Mouse (Mus musculus): Measurements from ENCODE around the gene Gm49378. TPM values are rescaled to one million over a fixed set of nuclear protein-coding genes. Genes with fewer than 3 reads are reported as not detected.
A peak's percentile ranks its signal among the peaks of the same experiment; 100 is the strongest.

Gm49378 gene
- polyA plus RNA-seq, 1 experiment from 2014 or later = 1.8 TPM

GRCm38 (mm10) chr14:55585566-55585960 lies 52.1 kb downstream of the Gm49378 start:
- Histone ChIP-seq H3K27ac (ENCODE audit: low read length) (no peak overlapping the region), H3K4me3 (ENCODE audit: low read length) (peak overlapping the region; percentile 64), H3K27me3 (ENCODE audit: control insufficient read depth, insufficient read depth, low read depth, low read length) (no peaks in the 10 kb centered on the region; the same call in 1 of the 2 replicates), H3K4me1 (replicated peaks; ENCODE audit: control insufficient read depth, insufficient read depth, low read length) (peaks cover 13% of the 10 kb centered on the region), H3K36me3 (ENCODE audit: control insufficient read depth, insufficient read depth, low read length) (peaks cover 9% of the 10 kb centered on the region), H3K9me3 (ENCODE audit: control insufficient read depth, low read length) (no peaks in the 10 kb centered on the region), H3K9ac (ENCODE audit: low read length) (no peak overlapping the region), H3K4me2 (ENCODE audit: low read depth, low read length) (peak overlapping the region; percentile 83)
- ATAC-seq (ENCODE audit: low read depth) = 0 out of 2 replicates have a peak, but pooled peaks have one; percentile 16
- WGBS = 43% methylated on average over 6 of the region's 6 CpGs

DNA sequence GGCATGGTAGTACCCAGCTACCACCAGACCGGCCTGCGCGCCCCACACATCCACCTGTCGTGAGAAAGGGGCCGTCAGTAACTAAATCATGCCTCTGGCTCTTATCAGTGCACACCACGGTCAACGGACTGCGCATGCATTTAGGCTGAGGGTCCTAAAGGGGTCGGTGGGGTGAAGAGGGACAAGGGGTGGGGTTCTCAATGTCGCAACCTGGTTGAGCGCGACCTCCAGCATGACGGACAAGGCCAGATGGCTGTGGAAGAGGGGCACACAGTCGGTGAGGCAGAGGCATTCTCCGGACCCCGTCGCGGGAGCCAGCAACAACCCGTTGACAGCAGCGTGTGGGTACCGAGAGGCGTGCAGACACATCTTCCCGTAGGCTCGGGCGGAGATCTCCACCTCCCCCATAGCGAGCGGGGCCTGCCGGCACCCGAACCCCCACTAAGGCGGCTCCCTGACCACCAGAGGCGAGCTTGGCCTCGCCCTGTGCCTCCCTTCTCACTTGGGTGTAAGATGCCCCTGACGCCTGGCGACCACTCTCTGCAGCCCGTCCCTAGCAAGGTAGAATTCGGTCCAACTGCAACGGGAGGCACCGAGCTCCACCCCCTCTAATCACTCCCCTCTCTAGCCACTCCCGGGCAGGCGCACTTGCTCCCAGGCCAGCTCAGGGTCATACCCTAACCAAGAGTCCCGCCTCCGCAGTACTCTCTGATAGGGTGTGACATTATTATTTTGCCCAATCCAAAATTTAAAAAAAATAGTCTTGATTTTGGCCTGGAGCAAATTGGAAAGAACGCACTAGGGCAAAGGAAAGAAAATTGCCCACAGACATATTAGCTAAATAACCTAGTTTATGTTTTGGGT lies 52.8 kb downstream of the Gm49378 start, which contains the start of gene Emc9:
Emc9 (minus strand) TSS at position 601 of the 864 bp plus-strand sequence.
- Histone ChIP-seq H3K27me3 (ENCODE audit: control insufficient read depth, insufficient read depth, low read depth, low read length) (no peaks in the 10 kb centered on the region; the same call in 1 of the 2 replicates), H3K4me2 (ENCODE audit: low read depth, low read length) (peak within 1 kb of the TSS; percentile 83), H3K27ac (ENCODE audit: low read length) (no peak within 1 kb of the TSS), H3K4me1 (replicated peaks; ENCODE audit: control insufficient read depth, insufficient read depth, low read length) (peaks cover 10% of the 10 kb centered on the region), H3K9me3 (ENCODE audit: control insufficient read depth, low read length) (no peaks in the 10 kb centered on the region), H3K4me3 (ENCODE audit: low read length) (peak within 1 kb of the TSS; percentile 64), H3K9ac (ENCODE audit: low read length) (peak within 1 kb of the TSS; percentile 78), H3K36me3 (ENCODE audit: control insufficient read depth, insufficient read depth, low read length) (peaks cover 11% of the 10 kb centered on the region)
- 4% methylated on average over 42 of the region's 43 CpGs for WGBS
- ATAC-seq (ENCODE audit: low read depth) = peak; percentile 80

- no peaks in the 10 kb centered on the region for H3K9me3 ChIP-seq (ENCODE audit: control insufficient read depth, low read length)
- H3K27me3 ChIP-seq (ENCODE audit: control insufficient read depth, insufficient read depth, low read depth, low read length) = no peaks in the 10 kb centered on the region; the same call in 1 of the 2 replicates
- 31% methylated on average over 5 of the region's 5 CpGs for WGBS
- no peak overlapping the region for H3K27ac ChIP-seq (ENCODE audit: low read length)
- peaks cover 11% of the 10 kb centered on the region for H3K36me3 ChIP-seq (ENCODE audit: control insufficient read depth, insufficient read depth, low read length)
- H3K4me1 ChIP-seq (replicated peaks; ENCODE audit: control insufficient read depth, insufficient read depth, low read length) = peaks cover 7% of the 10 kb centered on the region
- peak overlapping the region; percentile 83 for H3K4me2 ChIP-seq (ENCODE audit: low read depth, low read length)
- H3K4me3 ChIP-seq (ENCODE audit: low read length) = peak overlapping the region; percentile 64
- H3K9ac ChIP-seq (ENCODE audit: low read length) = peak overlapping the region; percentile 78
- no peak for ATAC-seq (ENCODE audit: low read depth)
These were observed 53.4 kb downstream of the Gm49378 start for GRCm38 (mm10) chr14:55584303-55584701.

DNA sequence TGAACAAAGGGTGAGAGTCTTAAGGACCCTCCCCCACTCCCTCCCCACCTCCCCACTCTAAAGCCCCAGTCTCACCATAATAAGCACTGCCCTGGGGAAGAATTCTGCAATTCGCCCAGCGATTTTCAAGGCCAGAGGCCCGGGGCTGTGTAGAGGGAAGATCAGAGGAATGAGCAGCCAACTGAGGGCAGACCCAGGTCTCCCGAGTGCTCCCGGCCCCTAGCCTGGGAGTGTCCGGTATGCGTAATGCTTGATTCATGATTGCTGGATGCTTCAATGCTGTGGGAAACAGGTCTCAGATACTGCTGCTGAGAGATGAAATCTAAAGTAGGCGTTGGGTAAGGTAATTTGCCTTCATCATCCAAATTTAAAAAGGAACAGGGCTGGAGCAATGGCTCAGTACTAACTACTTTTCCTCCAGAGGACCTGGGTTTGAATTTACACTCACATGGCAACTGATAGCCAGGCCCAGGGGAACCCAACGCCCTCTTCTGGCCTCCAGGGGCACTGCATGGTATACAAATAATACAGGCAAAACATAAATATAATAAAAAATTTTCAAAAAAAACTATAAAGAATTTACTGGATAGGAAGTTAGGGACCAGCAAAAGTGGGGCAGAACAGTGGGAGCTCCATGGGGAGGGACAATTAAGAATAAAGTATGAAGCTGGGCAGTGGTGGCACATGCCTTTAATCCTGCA lies 55.6 kb downstream of the Gm49378 start:
- 74% methylated on average over 9 of the region's 9 CpGs for WGBS
- H3K36me3 ChIP-seq (ENCODE audit: control insufficient read depth, insufficient read depth, low read length) = peaks cover 6% of the 10 kb centered on the region; the same call in 1 of the 2 replicates
- H3K9me3 ChIP-seq (ENCODE audit: control insufficient read depth, low read length) = no peaks in the 10 kb centered on the region
- H3K4me1 ChIP-seq (replicated peaks; ENCODE audit: control insufficient read depth, insufficient read depth, low read length) = peaks cover 14% of the 10 kb centered on the region
- no peaks in the 10 kb centered on the region; the same call in 1 of the 2 replicates for H3K27me3 ChIP-seq (ENCODE audit: control insufficient read depth, insufficient read depth, low read depth, low read length)
- H3K27ac ChIP-seq (ENCODE audit: low read length) = no peak overlapping the region
- H3K4me3 ChIP-seq (ENCODE audit: low read length) = no peak overlapping the region
- H3K9ac ChIP-seq (ENCODE audit: low read length) = no peak overlapping the region
- ATAC-seq (ENCODE audit: low read depth) = no peak
- no peak overlapping the region for H3K4me2 ChIP-seq (ENCODE audit: low read depth, low read length)

DNA sequence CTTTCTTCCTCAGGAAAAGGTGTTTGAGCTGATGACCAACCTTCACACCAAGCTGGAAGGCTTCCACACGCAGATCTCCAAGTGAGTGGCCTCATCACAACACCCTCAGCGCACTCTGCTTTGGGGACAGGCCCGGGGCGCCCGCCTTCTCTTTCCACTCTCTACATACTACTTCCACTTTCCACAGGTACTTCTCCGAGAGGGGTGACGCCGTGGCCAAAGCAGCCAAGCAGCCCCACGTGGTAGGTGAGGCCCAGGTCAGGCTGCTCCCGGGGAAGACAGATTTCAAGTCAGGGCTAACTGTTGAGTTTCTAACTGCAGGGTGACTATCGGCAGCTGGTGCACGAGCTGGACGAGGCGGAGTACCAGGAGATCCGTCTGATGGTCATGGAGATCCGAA lies 57.0 kb downstream of the Gm49378 start:
- Histone ChIP-seq H3K9ac (ENCODE audit: low read length) (no peak overlapping the region), H3K4me2 (ENCODE audit: low read depth, low read length) (no peak overlapping the region), H3K36me3 (ENCODE audit: control insufficient read depth, insufficient read depth, low read length) (peaks cover 6% of the 10 kb centered on the region; the same call in 1 of the 2 replicates), H3K27ac (ENCODE audit: low read length) (no peak overlapping the region), H3K9me3 (ENCODE audit: control insufficient read depth, low read length) (no peaks in the 10 kb centered on the region), H3K27me3 (ENCODE audit: control insufficient read depth, insufficient read depth, low read depth, low read length) (no peaks in the 10 kb centered on the region; the same call in 1 of the 2 replicates), H3K4me3 (ENCODE audit: low read length) (no peak overlapping the region), H3K4me1 (replicated peaks; ENCODE audit: control insufficient read depth, insufficient read depth, low read length) (peaks cover 18% of the 10 kb centered on the region)
- WGBS = 90% methylated on average over 16 of the region's 16 CpGs
- ATAC-seq (ENCODE audit: low read depth) = no peak

DNA sequence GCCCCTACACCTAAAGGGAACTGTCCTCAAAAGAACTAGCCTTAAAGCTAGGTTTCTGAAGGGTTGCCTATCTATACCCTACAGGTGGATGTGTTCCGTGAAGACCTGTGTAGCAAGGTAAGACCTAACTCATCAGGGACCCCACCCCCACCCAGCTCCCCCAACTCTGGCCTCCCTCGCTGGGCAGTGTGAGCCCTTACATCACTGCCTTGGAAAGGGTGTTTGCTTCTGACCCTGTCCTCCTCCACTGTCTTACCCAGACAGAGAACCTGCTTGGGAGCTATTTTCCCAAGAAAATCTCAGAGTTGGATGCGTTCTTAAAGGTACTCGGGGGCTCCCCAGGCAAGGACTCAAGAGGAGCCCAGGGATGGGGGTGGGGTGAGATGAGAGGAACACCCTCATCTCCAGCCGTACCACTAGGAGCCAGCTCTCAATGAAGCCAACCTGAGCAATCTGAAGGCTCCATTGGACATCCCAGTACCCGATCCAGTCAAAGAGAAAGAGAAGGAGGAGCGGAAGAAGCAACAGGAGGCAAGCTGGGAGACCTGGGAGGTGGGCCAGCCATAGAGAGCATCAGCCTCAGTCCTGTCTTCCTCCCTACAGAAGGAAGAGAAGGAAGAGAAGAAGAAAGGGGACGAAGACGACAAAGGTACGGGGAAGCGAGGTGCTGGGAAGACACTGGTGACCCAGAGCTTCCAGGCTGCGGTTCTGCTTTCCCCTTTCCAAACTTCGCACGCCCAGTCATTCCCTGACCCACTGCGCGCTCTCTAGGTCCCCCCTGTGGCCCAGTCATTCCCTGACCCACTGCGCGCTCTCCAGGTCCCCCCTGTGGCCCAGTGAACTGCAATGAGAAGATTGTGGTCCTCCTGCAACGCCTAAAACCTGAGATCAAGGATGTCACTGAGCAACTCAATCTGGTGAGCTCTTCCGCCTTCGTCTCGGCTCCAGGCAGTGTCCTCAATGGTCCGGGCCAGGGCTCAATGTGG lies 57.9 kb downstream of the Gm49378 start:
- 83% methylated on average over 23 of the region's 23 CpGs for WGBS
- Histone ChIP-seq H3K4me2 (ENCODE audit: low read depth, low read length) (no peak overlapping the region), H3K4me1 (replicated peaks; ENCODE audit: control insufficient read depth, insufficient read depth, low read length) (peaks cover 16% of the 10 kb centered on the region), H3K9me3 (ENCODE audit: control insufficient read depth, low read length) (no peaks in the 10 kb centered on the region), H3K4me3 (ENCODE audit: low read length) (no peak overlapping the region), H3K27ac (ENCODE audit: low read length) (no peak overlapping the region), H3K36me3 (ENCODE audit: control insufficient read depth, insufficient read depth, low read length) (peaks cover 6% of the 10 kb centered on the region; the same call in 1 of the 2 replicates), H3K9ac (ENCODE audit: low read length) (no peak overlapping the region), H3K27me3 (ENCODE audit: control insufficient read depth, insufficient read depth, low read depth, low read length) (no peaks in the 10 kb centered on the region; the same call in 1 of the 2 replicates)
- no peak for ATAC-seq (ENCODE audit: low read depth)

Other genes starting within 250 kb of the Gm49378 start
- gene Dhrs4, start 159.1 kb downstream of the Gm49378 start, polyA plus RNA-seq (2015; fragmentation: Nextera tagmentation; extraction: Ambion mirVana) = 101 and 106 TPM in 2 replicates
- gene Carmil3, start 147.2 kb downstream of the Gm49378 start, polyA plus RNA-seq (2015; fragmentation: Nextera tagmentation; extraction: Ambion mirVana) = 0.98 and 2.0 TPM in 2 replicates
- gene Cpne6, start 127.5 kb downstream of the Gm49378 start, polyA plus RNA-seq (2015; fragmentation: Nextera tagmentation; extraction: Ambion mirVana) = 0.19 and 0.29 TPM in 2 replicates
- not detected in 2 replicates for gene Nrl, start 112.9 kb downstream of the Gm49378 start, polyA plus RNA-seq (2015; fragmentation: Nextera tagmentation; extraction: Ambion mirVana)
- 65.3 and 69.4 TPM in 2 replicates for gene Pck2, start 97.6 kb downstream of the Gm49378 start, polyA plus RNA-seq (2015; fragmentation: Nextera tagmentation; extraction: Ambion mirVana)
- 72.9 and 81.6 TPM in 2 replicates for gene Dcaf11, start 77.9 kb downstream of the Gm49378 start, polyA plus RNA-seq (2015; fragmentation: Nextera tagmentation; extraction: Ambion mirVana)
- gene A730061H03Rik, start 77.5 kb downstream of the Gm49378 start, polyA plus RNA-seq (2015; fragmentation: Nextera tagmentation; extraction: Ambion mirVana) = 1.3 and 2.4 TPM in 2 replicates
- gene Fitm1, start 62.3 kb downstream of the Gm49378 start, polyA plus RNA-seq (2015; fragmentation: Nextera tagmentation; extraction: Ambion mirVana) = 4.7 and 5.2 TPM in 2 replicates
- 175 and 179 TPM in 2 replicates for gene Psme1, start 59.8 kb downstream of the Gm49378 start, polyA plus RNA-seq (2015; fragmentation: Nextera tagmentation; extraction: Ambion mirVana)
- 6.4 and 7.3 TPM in 2 replicates for gene Emc9, start 52.6 kb downstream of the Gm49378 start, polyA plus RNA-seq (2015; fragmentation: Nextera tagmentation; extraction: Ambion mirVana)
- 247 and 250 TPM in 2 replicates for gene Psme2, start 46.8 kb downstream of the Gm49378 start, polyA plus RNA-seq (2015; fragmentation: Nextera tagmentation; extraction: Ambion mirVana)
- gene Rnf31, start 46.2 kb downstream of the Gm49378 start, polyA plus RNA-seq (2015; fragmentation: Nextera tagmentation; extraction: Ambion mirVana) = 17.6 and 18.1 TPM in 2 replicates
- gene Irf9, start 34.3 kb downstream of the Gm49378 start, polyA plus RNA-seq (2015; fragmentation: Nextera tagmentation; extraction: Ambion mirVana) = 12.9 and 15.6 TPM in 2 replicates
- 23.0 and 23.4 TPM in 2 replicates for gene Rec8, start 19.9 kb downstream of the Gm49378 start, polyA plus RNA-seq (2015; fragmentation: Nextera tagmentation; extraction: Ambion mirVana)
- gene Ipo4, start 1.9 kb downstream of the Gm49378 start, polyA plus RNA-seq (2015; fragmentation: Nextera tagmentation; extraction: Ambion mirVana) = 72.5 and 78.7 TPM in 2 replicates
- gene Tm9sf1, start 5.9 kb upstream of the Gm49378 start, polyA plus RNA-seq (2015; fragmentation: Nextera tagmentation; extraction: Ambion mirVana) = 121 and 125 TPM in 2 replicates
- gene Tssk4, start 12.3 kb upstream of the Gm49378 start, polyA plus RNA-seq (2015; fragmentation: Nextera tagmentation; extraction: Ambion mirVana) = 0.73 and 0.74 TPM in 2 replicates
- 52.0 and 57.0 TPM in 2 replicates for gene Mdp1, start 22.6 kb upstream of the Gm49378 start, polyA plus RNA-seq (2015; fragmentation: Nextera tagmentation; extraction: Ambion mirVana)
- gene Gmpr2, start 34.0 kb upstream of the Gm49378 start, polyA plus RNA-seq (2015; fragmentation: Nextera tagmentation; extraction: Ambion mirVana) = 62.2 and 67.1 TPM in 2 replicates
- 499 and 508 TPM in 2 replicates for gene Nedd8, start 34.2 kb upstream of the Gm49378 start, polyA plus RNA-seq (2015; fragmentation: Nextera tagmentation; extraction: Ambion mirVana)
- 45.5 and 46.2 TPM in 2 replicates for gene Tinf2, start 43.9 kb upstream of the Gm49378 start, polyA plus RNA-seq (2015; fragmentation: Nextera tagmentation; extraction: Ambion mirVana)
- 3.2 and 6.0 TPM in 2 replicates for gene Tgm1, start 76.0 kb upstream of the Gm49378 start, polyA plus RNA-seq (2015; fragmentation: Nextera tagmentation; extraction: Ambion mirVana)
- 34.2 and 35.0 TPM in 2 replicates for gene Rabggta, start 84.4 kb upstream of the Gm49378 start, polyA plus RNA-seq (2015; fragmentation: Nextera tagmentation; extraction: Ambion mirVana)
- gene Dhrs1, start 107.8 kb upstream of the Gm49378 start, polyA plus RNA-seq (2015; fragmentation: Nextera tagmentation; extraction: Ambion mirVana) = 88.5 and 95.0 TPM in 2 replicates
- gene Nop9, start 107.8 kb upstream of the Gm49378 start, polyA plus RNA-seq (2015; fragmentation: Nextera tagmentation; extraction: Ambion mirVana) = 32.6 and 37.8 TPM in 2 replicates
- gene Cideb, start 120.6 kb upstream of the Gm49378 start, polyA plus RNA-seq (2015; fragmentation: Nextera tagmentation; extraction: Ambion mirVana) = 1.0 and 1.5 TPM in 2 replicates
- gene Ltb4r2, start 123.5 kb upstream of the Gm49378 start, polyA plus RNA-seq (2015; fragmentation: Nextera tagmentation; extraction: Ambion mirVana) = 0.20 and 0.23 TPM in 2 replicates
- 2.6 and 3.5 TPM in 2 replicates for gene Ltb4r1, start 128.1 kb upstream of the Gm49378 start, polyA plus RNA-seq (2015; fragmentation: Nextera tagmentation; extraction: Ambion mirVana)
- 20.0 and 20.8 TPM in 2 replicates for gene Adcy4, start 146.2 kb upstream of the Gm49378 start, polyA plus RNA-seq (2015; fragmentation: Nextera tagmentation; extraction: Ambion mirVana)
- gene Ripk3, start 151.0 kb upstream of the Gm49378 start, polyA plus RNA-seq (2015; fragmentation: Nextera tagmentation; extraction: Ambion mirVana) = 38.9 and 40.8 TPM in 2 replicates
- 48.2 and 48.5 TPM in 2 replicates for gene Nfatc4, start 185.2 kb upstream of the Gm49378 start, polyA plus RNA-seq (2015; fragmentation: Nextera tagmentation; extraction: Ambion mirVana)
- 16.9 and 18.8 TPM in 2 replicates for gene Nynrin, start 216.1 kb upstream of the Gm49378 start, polyA plus RNA-seq (2015; fragmentation: Nextera tagmentation; extraction: Ambion mirVana)
- 1.1 and 1.2 TPM in 2 replicates for gene Cbln3, start 246.5 kb upstream of the Gm49378 start, polyA plus RNA-seq (2015; fragmentation: Nextera tagmentation; extraction: Ambion mirVana)
- gene Khnyn, start 247.1 kb upstream of the Gm49378 start, polyA plus RNA-seq (2015; fragmentation: Nextera tagmentation; extraction: Ambion mirVana) = 17.8 and 19.5 TPM in 2 replicates

Data from lung, embryonic 16.5 days (tissue).